In the genomic region with DNA sequence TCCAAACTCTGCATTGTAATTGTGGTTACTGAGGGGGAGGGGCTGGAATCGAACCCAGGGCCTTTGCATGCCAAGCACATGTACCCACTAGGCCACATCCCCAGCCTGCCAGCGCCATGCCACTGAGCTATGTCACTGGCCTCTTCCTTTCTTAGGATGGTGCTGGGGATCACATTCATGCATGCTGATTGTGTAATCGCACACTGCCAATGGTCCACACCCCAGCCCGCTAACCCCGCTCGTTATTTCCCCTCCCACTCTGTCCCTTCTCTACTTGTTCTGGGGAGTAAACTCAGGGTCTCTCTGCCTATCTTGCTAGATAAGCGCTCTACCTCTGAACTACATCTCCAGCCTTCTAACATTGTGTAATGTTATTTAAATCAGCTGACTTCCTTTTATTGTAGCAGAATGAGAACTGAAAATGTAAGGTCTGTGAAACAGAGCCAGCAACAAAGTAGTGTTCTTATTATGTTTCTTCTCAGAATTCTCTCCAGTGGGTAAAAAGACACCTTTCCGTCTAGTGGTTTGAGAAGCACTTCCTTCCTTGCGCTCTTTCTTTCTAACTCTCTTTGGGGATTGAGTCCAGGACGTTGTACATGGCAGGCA, we compare ENCODE assay signal across 11 mouse cellular contexts. TPM values are rescaled to one million over a fixed set of nuclear protein-coding genes. Genes with fewer than 3 reads are reported as not detected.
A peak's percentile ranks its signal among the peaks of the same experiment; 100 is the strongest.
DNase-seq lines count a peak whose midpoint lies in the region; TF ChIP-seq lines count a peak whose summit lies in the region.
"Had no signal": no experiment of that assay in that cellular context is flagged by ENCODE, and none has a peak within 500 bp of the region (broad histone marks: within the 10 kb centered on the region; RNA-seq: fewer than 3 reads in every experiment).

No protein-coding gene starts in this region.

- TF ChIP-seq CTCF in brain, embryonic 14.5 days (IDR thresholded peaks at IDR 0.05; ENCODE audit: borderline replicate concordance, extremely low read depth, insufficient read depth, insufficient read length): no peak

- TF ChIP-seq POLR2A in brain, embryonic 14.5 days (IDR thresholded peaks at IDR 0.05; ENCODE audit: borderline replicate concordance, extremely low read depth, insufficient read depth, insufficient read length, poor library complexity, severe bottlenecking): no peak

- 3% methylated on average over 10 of the region's 10 CpGs for WGBS in macrophage (ENCODE audit: missing documents)

- peaks cover 5% of the 10 kb centered on the region; the same call in 1 of the 2 replicates for H3K36me3 ChIP-seq in macrophage (ENCODE audit: inconsistent target)

- DNase-seq in A20 (ENCODE audit: low read depth, low spot score): peak; percentile 66
- peak; percentile 2 for DNase-seq in brain, embryonic 14.5 days (ENCODE audit: low read depth)
- DNase-seq in induced T-regulatory cell, adult 2 months (ENCODE audit: low read depth): peak; percentile 28
- DNase-seq in kidney, postnatal 14 days: no peak
- DNase-seq in heart, postnatal 14 days: no peak
- no peak for DNase-seq in gastrocnemius, adult 8-10 months (ENCODE audit: low spot score in 2 of 2)
- DNase-seq: cerebellum, postnatal 36 days; heart, adult 11 months; kidney, postnatal 10 days; layer of hippocampus, adult 9-11 months had no signal

- H3K27ac ChIP-seq in macrophage: peak overlapping the region; percentile 64

- intact Hi-C loops in heart, postnatal 14 days (cut with DNase I): no loop called here

- H3K79me2 ChIP-seq in macrophage (ENCODE audit: inconsistent target): no peaks in the 10 kb centered on the region

- H3K4me3 ChIP-seq in macrophage (ENCODE audit: inconsistent target): no peak overlapping the region

RNA-seq across cellular contexts. Expression of a gene that starts 1.7 kb away (rescaled TPM):
- 11.0 and 16.7 TPM in 2 replicates for polyA plus RNA-seq in brain, embryonic 14.5 days (2012; rRNA removed)
- 10 to 100 TPM in 17 of 26 experiments, 1 to 10 TPM in 9; 1.8 to 46.4 (median 16.0) TPM for total RNA-seq in macrophage (2018; cell fraction: chromatin; rRNA removed)
- total RNA-seq in macrophage (2018; cell fraction: cytosol; rRNA removed): 1 to 10 TPM in 25 of 26 experiments, under 1 TPM in 1; 0.62 to 6.4 (median 3.5) TPM
- total RNA-seq in macrophage (2018; cell fraction: nucleus; rRNA removed): 10 to 100 TPM in 13 of 26 experiments, 1 to 10 TPM in 13; 2.1 to 41.7 (median 9.8) TPM
- 5.2 to 7.5 TPM (median 5.8 TPM) in 3 replicates for polyA plus RNA-seq in macrophage (2018)
- 1 to 10 TPM; 1.7 to 1.9 TPM for total RNA-seq in heart, postnatal 14 days (2021)
- under 1 TPM; 0.16 to 0.34 (median 0.27) TPM for total RNA-seq in gastrocnemius, adult 8-10 months (2022)

RNA-seq across cellular contexts. Expression of a gene that starts 24.6 kb away (rescaled TPM):
- polyA plus RNA-seq in brain, embryonic 14.5 days (2012; rRNA removed): 16.2 and 16.8 TPM in 2 replicates
- 10 to 100 TPM in 9 of 26 experiments, 1 to 10 TPM in 17; 1.2 to 23.0 (median 6.8) TPM for total RNA-seq in macrophage (2018; cell fraction: chromatin; rRNA removed)
- total RNA-seq in macrophage (2018; cell fraction: cytosol; rRNA removed): 10 to 100 TPM in 24 of 26 experiments, 1 to 10 TPM in 2; 8.5 to 19.0 (median 14.5) TPM
- 10 to 100 TPM in 9 of 26 experiments, 1 to 10 TPM in 17; 3.0 to 18.9 (median 8.2) TPM for total RNA-seq in macrophage (2018; cell fraction: nucleus; rRNA removed)
- 10.9 to 14.1 TPM (median 13.0 TPM) in 3 replicates for polyA plus RNA-seq in macrophage (2018)
- 10 to 100 TPM; 21.9 to 22.3 TPM for total RNA-seq in heart, postnatal 14 days (2021)
- 10 to 100 TPM; 18.1 to 24.1 (median 22.0) TPM for total RNA-seq in gastrocnemius, adult 8-10 months (2022)

RNA-seq across cellular contexts. Expression of a gene that starts 34.9 kb away (rescaled TPM):
- polyA plus RNA-seq in brain, embryonic 14.5 days (2012; rRNA removed): 32.5 and 39.0 TPM in 2 replicates
- total RNA-seq in macrophage (2018; cell fraction: chromatin; rRNA removed): 100 to 1,000 TPM in 3 of 26 experiments, 10 to 100 TPM in 23; 16.3 to 105 (median 57.5) TPM
- total RNA-seq in macrophage (2018; cell fraction: cytosol; rRNA removed): 10 to 100 TPM in 8 of 26 experiments, 1 to 10 TPM in 18; 3.6 to 12.5 (median 8.4) TPM
- 10 to 100 TPM in 25 of 26 experiments, 1 to 10 TPM in 1; 9.3 to 67.3 (median 25.7) TPM for total RNA-seq in macrophage (2018; cell fraction: nucleus; rRNA removed)
- 9.7 to 10.9 TPM (median 10.0 TPM) in 3 replicates for polyA plus RNA-seq in macrophage (2018)
- 10 to 100 TPM; 12.1 to 13.1 TPM for total RNA-seq in heart, postnatal 14 days (2021)
- 1 to 10 TPM; 3.8 to 5.0 (median 4.4) TPM for total RNA-seq in gastrocnemius, adult 8-10 months (2022)

RNA-seq across cellular contexts. Expression of a gene that starts 36.3 kb away (rescaled TPM):
- polyA plus RNA-seq in brain, embryonic 14.5 days (2012; rRNA removed): 7.1 and 10.1 TPM in 2 replicates
- 1 to 10 TPM in 9 of 26 experiments, under 1 TPM in 12, not detected in 5; 0.04 to 2.3 (median 0.88) TPM for total RNA-seq in macrophage (2018; cell fraction: chromatin; rRNA removed)
- total RNA-seq in macrophage (2018; cell fraction: cytosol; rRNA removed): under 1 TPM; 0.03 to 0.73 (median 0.21) TPM
- total RNA-seq in macrophage (2018; cell fraction: nucleus; rRNA removed): 1 to 10 TPM in 5 of 26 experiments, under 1 TPM in 19, not detected in 2; 0.06 to 1.9 (median 0.39) TPM
- 0.04 to 0.12 TPM (median 0.04 TPM) in 3 replicates for polyA plus RNA-seq in macrophage (2018)
- total RNA-seq in heart, postnatal 14 days (2021): 10 to 100 TPM; 19.2 to 21.2 TPM
- 1 to 10 TPM; 1.6 to 3.1 (median 1.7) TPM for total RNA-seq in gastrocnemius, adult 8-10 months (2022)

Comparison
In these comparisons a context has a peak if more than half of its experiments do, and no peak if none do; other contexts are left out.
1. DNase-seq: peak in A20 (single experiment), brain, embryonic 14.5 days (single experiment) and induced T-regulatory cell, adult 2 months (single experiment); none in kidney, postnatal 14 days (single experiment), heart, postnatal 14 days (0 of 2) and gastrocnemius, adult 8-10 months (0 of 2).